Mouse (Mus musculus) embryonic facial prominence, embryonic 14.5 days (tissue): ENCODE data around the gene Rer1. TPM values are rescaled to one million over a fixed set of nuclear protein-coding genes. Genes with fewer than 3 reads are reported as not detected.

Source experiments
- ATAC-seq: fragments of 200-750 bp; cut with Nextera tagmentation; 2 replicates; pipeline ENCODE4 v1.8.0; 2017; ENCODE audit warnings: low read depth, moderate number of reproducible peaks, moderate TSS enrichment
- DNase-seq: peaks from one replicate; pipeline ENCODE4 v3.0.0-alpha.2; 2015; ENCODE audit warnings: low spot score
- H3K27ac ChIP-seq: fragments of 300-500 bp; sonication (generic); replicated peaks from 2 replicates; pipeline ENCODE4 v1.5.1; 2014; ENCODE audit warnings: low read depth, mild to moderate bottlenecking, low read length, moderate library complexity
- H3K27me3 ChIP-seq: fragments of 300-500 bp; sonication (generic); replicated peaks from 2 replicates; pipeline ENCODE4 v1.6.1; 2014; ENCODE audit warnings: low read length; ENCODE audit not compliant: control insufficient read depth, insufficient read depth
- H3K36me3 ChIP-seq: fragments of 300-500 bp; sonication (generic); 2 replicates; pipeline ENCODE4 v1.6.1; 2014; ENCODE audit warnings: low read length, mixed read lengths; ENCODE audit not compliant: control insufficient read depth, insufficient read depth
- H3K4me1 ChIP-seq: fragments of 300-500 bp; sonication (generic); 2 replicates; pipeline ENCODE4 v1.6.1; 2014; ENCODE audit warnings: antibody characterized with exemption, low read length; ENCODE audit not compliant: control insufficient read depth, insufficient read depth
- H3K4me2 ChIP-seq: fragments of 300-500 bp; sonication (generic); 2 replicates; pipeline ENCODE4 v1.6.1; 2014; ENCODE audit warnings: low read depth, mild to moderate bottlenecking, low read length, moderate library complexity, mixed read lengths
- H3K4me3 ChIP-seq: fragments of 300-500 bp; sonication (generic); 2 replicates; pipeline ENCODE4 v1.5.1; 2014; ENCODE audit warnings: low read depth, mild to moderate bottlenecking, low read length
- H3K9ac ChIP-seq: fragments of 300-500 bp; sonication (generic); 2 replicates; pipeline ENCODE4 v1.6.1; 2014; ENCODE audit warnings: low read depth, mild to moderate bottlenecking, low read length, moderate library complexity, mixed read lengths
- H3K9me3 ChIP-seq: fragments of 300-500 bp; sonication (generic); 2 replicates; pipeline ENCODE4 v1.6.1; 2016; ENCODE audit warnings: low read length; ENCODE audit not compliant: control insufficient read depth
- WGBS: fragments of 180-500 bp; shearing (Covaris S2); extraction: QIAGEN DNeasy Blood & Tissue Kit; methylation state at CpG from one replicate; pipeline ENCODE4 v1.1.7; 2014; 5-methylcytosine and 5-hydroxymethylcytosine counted together
- polyA plus RNA-seq: library from polyadenylated mRNA; unstranded; fragments of >200 nt; fragmentation: Nextera tagmentation; extraction: Ambion mirVana; gene quantifications from 2 replicates; pipeline ENCODE4 v1.2.1, GENCODE M21; 2014

Rer1 gene
- polyA plus RNA-seq, 1 experiment from 2014 or later: 180 TPM

DNA sequence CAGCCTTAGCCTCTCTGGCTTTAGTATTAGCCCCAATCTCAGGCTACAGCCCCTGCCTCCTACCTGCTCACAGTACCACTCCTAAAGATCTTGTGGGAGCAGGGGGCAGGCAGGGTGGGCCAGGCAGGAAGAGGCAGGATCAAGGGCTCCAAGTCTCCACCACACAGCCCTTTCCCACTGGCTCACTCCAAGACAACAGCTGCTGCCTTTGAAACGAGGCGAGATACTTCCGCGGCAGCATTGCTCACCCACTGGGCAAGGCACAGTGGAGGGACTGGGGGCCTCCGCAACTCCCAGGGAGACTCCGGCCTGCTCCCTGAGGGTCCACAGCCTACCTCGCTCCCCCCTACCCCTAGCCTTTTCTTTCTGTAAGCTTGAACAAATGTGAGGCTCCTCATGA is 52.0 kb downstream of the Rer1 start:
- WGBS: 33% methylated on average over 7 of the region's 7 CpGs
- Histone ChIP-seq H3K9ac (no peak overlapping the region), H3K4me2 (no peak overlapping the region), H3K4me3 (no peak overlapping the region), H3K36me3 (no peaks in the 10 kb centered on the region), H3K27ac (no peak overlapping the region), H3K4me1 (no peaks in the 10 kb centered on the region), H3K9me3 (no peaks in the 10 kb centered on the region), H3K27me3 (0 out of 2 replicates have a peak, but pooled peaks cover 5% of the 10 kb centered on the region)
- DNase-seq (no peak), ATAC-seq (no peak)

DNA sequence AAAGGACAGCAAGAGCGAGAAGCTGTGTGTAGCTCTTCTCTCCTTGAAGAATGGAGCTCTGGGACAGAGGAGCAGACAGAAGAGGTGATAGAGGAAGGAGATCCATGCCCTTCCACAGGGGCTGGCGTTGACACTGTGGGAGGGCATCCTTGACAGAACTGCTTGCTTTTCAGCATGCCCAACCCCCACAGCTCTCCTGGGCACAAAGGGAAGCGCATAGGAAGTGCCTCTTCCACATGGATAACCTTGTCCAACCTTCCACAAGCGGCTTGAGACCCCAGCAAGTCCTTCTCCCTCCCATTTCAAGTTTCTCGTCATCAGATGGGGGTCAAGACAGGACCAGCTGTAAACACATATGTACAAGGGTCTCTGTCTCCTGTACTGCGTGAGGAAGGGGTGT is 53.1 kb downstream of the Rer1 start:
- Histone ChIP-seq H3K36me3 (no peaks in the 10 kb centered on the region), H3K4me1 (no peaks in the 10 kb centered on the region), H3K27ac (no peak overlapping the region), H3K9me3 (no peaks in the 10 kb centered on the region), H3K9ac (no peak overlapping the region), H3K4me3 (no peak overlapping the region), H3K4me2 (no peak overlapping the region), H3K27me3 (0 out of 2 replicates have a peak, but pooled peaks cover 5% of the 10 kb centered on the region)
- no peak for ATAC-seq
- no peak for DNase-seq
- 35% methylated on average over 6 of the region's 6 CpGs for WGBS

DNA sequence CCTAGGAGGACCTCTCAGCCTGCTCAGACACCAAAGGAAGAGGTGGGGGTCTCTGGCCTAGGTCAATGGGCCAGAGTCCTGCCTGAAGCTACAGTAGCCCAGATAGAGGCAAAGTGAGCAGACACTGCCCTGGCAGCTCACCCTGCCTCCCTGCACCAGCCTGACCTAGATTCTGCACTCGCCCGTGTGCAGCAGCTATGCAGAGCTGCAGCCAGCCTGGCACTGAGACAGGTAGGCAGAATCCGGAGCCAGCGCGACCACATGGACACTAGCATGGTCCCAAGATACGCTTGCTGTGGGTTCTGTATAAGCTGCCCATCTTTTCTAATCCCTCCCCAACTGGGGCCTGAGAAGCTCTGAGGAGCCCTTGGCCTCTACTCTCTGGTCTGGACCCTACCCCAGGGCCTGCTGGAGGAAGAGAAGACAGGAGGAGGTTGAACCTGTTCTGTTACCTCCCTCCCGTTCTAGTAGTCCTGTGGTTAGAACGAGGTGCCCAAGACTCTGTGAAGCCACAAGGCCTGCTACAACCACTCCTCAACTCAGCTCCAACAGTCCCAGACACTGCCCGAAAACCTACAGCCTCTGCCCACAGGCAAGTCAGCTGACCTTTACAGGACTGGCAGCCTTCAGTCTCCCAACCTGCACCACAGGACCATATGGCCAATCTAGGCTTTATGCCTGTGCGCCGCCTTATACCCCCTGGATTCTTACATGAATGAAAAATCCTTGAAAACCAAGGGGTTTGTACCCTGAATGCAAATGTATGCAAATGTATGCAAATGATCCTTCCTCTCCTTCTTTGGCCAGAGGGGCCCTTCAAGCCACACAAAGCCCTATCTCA is 61.8 kb downstream of the Rer1 start:
- H3K4me1 ChIP-seq: peaks cover 3% of the 10 kb centered on the region; the same call in 1 of the 2 replicates
- H3K9ac ChIP-seq: no peak overlapping the region
- H3K9me3 ChIP-seq: no peaks in the 10 kb centered on the region
- H3K4me2 ChIP-seq: no peak overlapping the region
- no peaks in the 10 kb centered on the region for H3K36me3 ChIP-seq
- H3K4me3 ChIP-seq: no peak overlapping the region
- WGBS: 74% methylated on average over 11 of the region's 11 CpGs
- H3K27ac ChIP-seq: no peak overlapping the region
- no peak for ATAC-seq
- no peaks in the 10 kb centered on the region for H3K27me3 ChIP-seq
- DNase-seq: no peak

Other genes with a start within 250 kb of the Rer1 start
- gene Ttc34, start 248.9 kb downstream of the Rer1 start, polyA plus RNA-seq: 0.22 and 0.45 TPM in 2 replicates
- 0.32 and 0.45 TPM in 2 replicates for gene Mmel1, start 216.8 kb downstream of the Rer1 start, polyA plus RNA-seq
- gene Fam213b, start 187.2 kb downstream of the Rer1 start, polyA plus RNA-seq: 50.3 and 52.1 TPM in 2 replicates
- 0.98 and 1.3 TPM in 2 replicates for gene Tnfrsf14, start 157.8 kb downstream of the Rer1 start, polyA plus RNA-seq
- gene Hes5, start 125.5 kb downstream of the Rer1 start, polyA plus RNA-seq: 2.1 and 2.8 TPM in 2 replicates
- 34.5 and 38.8 TPM in 2 replicates for gene Pank4, start 122.3 kb downstream of the Rer1 start, polyA plus RNA-seq
- gene Plch2, start 29.6 kb downstream of the Rer1 start, polyA plus RNA-seq: 9.8 and 11.2 TPM in 2 replicates
- 5.8 and 7.3 TPM in 2 replicates for gene Pex10, start 19.4 kb downstream of the Rer1 start, polyA plus RNA-seq
- gene Morn1, start 195 bp upstream of the Rer1 start, polyA plus RNA-seq: 3.9 and 4.7 TPM in 2 replicates
- gene Ski, start 136.2 kb upstream of the Rer1 start, polyA plus RNA-seq: 34.1 and 34.9 TPM in 2 replicates
- 66.1 and 68.5 TPM in 2 replicates for gene Faap20, start 163.4 kb upstream of the Rer1 start, polyA plus RNA-seq